In the genomic region with DNA sequence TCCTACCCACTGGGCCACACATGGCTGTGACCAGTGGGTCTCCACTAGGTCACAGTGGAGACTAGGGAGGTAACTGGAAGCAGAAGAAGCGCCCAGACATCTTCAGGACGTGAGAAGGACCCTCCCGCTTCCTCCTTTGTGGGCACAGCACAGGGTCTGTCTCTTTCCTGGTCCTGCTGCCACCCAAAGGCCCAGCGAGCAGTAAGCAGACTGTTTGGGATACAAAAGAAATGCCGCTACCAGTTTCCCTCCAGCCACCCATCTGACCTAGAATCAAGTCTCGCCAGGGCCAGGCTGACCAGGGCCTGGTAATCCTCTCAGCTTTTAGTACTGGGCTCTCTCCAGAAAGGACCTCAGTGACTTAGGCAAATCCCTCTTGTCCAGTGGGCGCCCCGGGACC, we compare ENCODE assay signal across 19 mouse cellular contexts.
DNase-seq lines count a peak whose midpoint lies in the region; ATAC-seq and TF ChIP-seq lines count a peak whose summit lies in the region.
"Had no signal": no experiment of that assay in that cellular context is flagged by ENCODE, and none has a peak within 500 bp of the region (broad histone marks: within the 10 kb centered on the region; RNA-seq: fewer than 3 reads in every experiment).

No protein-coding gene starts in this region.

- H3K9me3 ChIP-seq in forebrain, embryonic 12.5 days: no peaks in the 10 kb centered on the region
- H3K9me3 ChIP-seq in forebrain, embryonic 14.5 days (replicated peaks; ENCODE audit: control insufficient read depth, low read length): no peaks in the 10 kb centered on the region
- no peaks in the 10 kb centered on the region for H3K9me3 ChIP-seq in intestine, embryonic 15.5 days
- H3K9me3 ChIP-seq in intestine, postnatal 0 days (ENCODE audit: control insufficient read depth): no peaks in the 10 kb centered on the region
- no peaks in the 10 kb centered on the region for H3K9me3 ChIP-seq in neural tube, embryonic 13.5 days
- H3K9me3 ChIP-seq: embryonic facial prominence, embryonic 13.5 days had no signal

- ATAC-seq in forebrain, embryonic 12.5 days (ENCODE audit: low FRiP score): no peak
- ATAC-seq in forebrain, embryonic 14.5 days: no peak
- ATAC-seq in intestine, embryonic 15.5 days: no peak
- no peak for ATAC-seq in intestine, postnatal 0 days
- ATAC-seq in neural tube, embryonic 13.5 days (ENCODE audit: low read depth): no peak
- peak; percentile 32 for ATAC-seq in megakaryocyte progenitor cell, adult 5-6 weeks (replicated peaks; ENCODE audit: poor library complexity)
- ATAC-seq: Patski had no signal

- TF ChIP-seq CTCF in intestine, postnatal 0 days (IDR thresholded peaks at IDR 0.05; ENCODE audit: low read depth): no peak

- H3K36me3 ChIP-seq in forebrain, embryonic 12.5 days (replicated peaks): peaks cover 20% of the 10 kb centered on the region
- peaks cover 34% of the 10 kb centered on the region for H3K36me3 ChIP-seq in forebrain, embryonic 14.5 days (ENCODE audit: control insufficient read depth, insufficient read depth, low read length)
- H3K36me3 ChIP-seq in intestine, embryonic 15.5 days: 0 out of 2 replicates have a peak, but pooled peaks cover 3% of the 10 kb centered on the region
- H3K36me3 ChIP-seq in intestine, postnatal 0 days (ENCODE audit: control insufficient read depth, insufficient read depth): peaks cover 14% of the 10 kb centered on the region; the same call in 1 of the 2 replicates
- H3K36me3 ChIP-seq in neural tube, embryonic 13.5 days: peaks cover 9% of the 10 kb centered on the region; the same call in 1 of the 2 replicates

- no peak for DNase-seq in forebrain, embryonic 14.5 days (ENCODE audit: low spot score)
- DNase-seq in neural tube, embryonic 10.5 days (ENCODE audit: extremely low spot score, low spot score): no peak
- no peak for DNase-seq in T-cell, adult 2 months (ENCODE audit: low spot score)
- DNase-seq: cerebellum, adult 11 months; cerebellum, postnatal 36 days; heart, adult 2 months; kidney, adult 2 months; liver; lung, adult 18-20 months; lung, postnatal 36 days; right cerebral cortex, postnatal 14 days; thymus, adult 18-20 months had no signal

- H3K9ac ChIP-seq in forebrain, embryonic 12.5 days: no peak overlapping the region
- no peak overlapping the region for H3K9ac ChIP-seq in forebrain, embryonic 14.5 days (ENCODE audit: low read length)
- H3K9ac ChIP-seq in intestine, embryonic 15.5 days: no peak overlapping the region
- H3K9ac ChIP-seq in intestine, postnatal 0 days (ENCODE audit: low read depth, low read length): no peak overlapping the region
- peak overlapping the region; percentile 39 for H3K9ac ChIP-seq in neural tube, embryonic 13.5 days

- no peak overlapping the region for H3K4me2 ChIP-seq in forebrain, embryonic 12.5 days
- no peak overlapping the region for H3K4me2 ChIP-seq in forebrain, embryonic 14.5 days (ENCODE audit: low read length)
- H3K4me2 ChIP-seq in intestine, embryonic 15.5 days (replicated peaks): no peak overlapping the region
- H3K4me2 ChIP-seq in intestine, postnatal 0 days (replicated peaks; ENCODE audit: low read depth): no peak overlapping the region
- H3K4me2 ChIP-seq in neural tube, embryonic 13.5 days: no peak overlapping the region
- H3K4me2 ChIP-seq: embryonic facial prominence, embryonic 13.5 days had no signal

- 0 out of 2 replicates have a peak overlapping the region, but pooled peaks have one; percentile 20 for H3K27ac ChIP-seq in forebrain, embryonic 12.5 days
- no peak overlapping the region for H3K27ac ChIP-seq in forebrain, embryonic 14.5 days (ENCODE audit: low read depth, low read length)
- H3K27ac ChIP-seq in intestine, embryonic 15.5 days: peak overlapping the region; percentile 49
- no peak overlapping the region for H3K27ac ChIP-seq in intestine, postnatal 0 days (ENCODE audit: low read depth, low read length)
- 0 out of 2 replicates have a peak overlapping the region, but pooled peaks have one; percentile 24 for H3K27ac ChIP-seq in neural tube, embryonic 13.5 days (replicated peaks)
- H3K27ac ChIP-seq: heart, adult 2 months had no signal

- 89% methylated on average over 8 of the region's 8 CpGs for WGBS in forebrain, embryonic 12.5 days
- WGBS in forebrain, embryonic 14.5 days: 84% methylated on average over 8 of the region's 8 CpGs
- WGBS in intestine, embryonic 15.5 days: 87% methylated on average over 8 of the region's 8 CpGs
- WGBS in intestine, postnatal 0 days: 83% methylated on average over 8 of the region's 8 CpGs
- WGBS in neural tube, embryonic 13.5 days: 91% methylated on average over 8 of the region's 8 CpGs

- no peaks in the 10 kb centered on the region for H3K27me3 ChIP-seq in forebrain, embryonic 12.5 days
- H3K27me3 ChIP-seq in forebrain, embryonic 14.5 days (replicated peaks; ENCODE audit: control insufficient read depth, insufficient read depth, low read length): no peaks in the 10 kb centered on the region
- H3K27me3 ChIP-seq in intestine, embryonic 15.5 days (replicated peaks): no peaks in the 10 kb centered on the region
- H3K27me3 ChIP-seq in intestine, postnatal 0 days (replicated peaks; ENCODE audit: control insufficient read depth, insufficient read depth, low read length): no peaks in the 10 kb centered on the region
- H3K27me3 ChIP-seq in neural tube, embryonic 13.5 days: no peaks in the 10 kb centered on the region
- H3K27me3 ChIP-seq: embryonic facial prominence, embryonic 13.5 days; Patski had no signal

- peaks cover 89% of the 10 kb centered on the region for H3K4me1 ChIP-seq in forebrain, embryonic 12.5 days
- H3K4me1 ChIP-seq in forebrain, embryonic 14.5 days (ENCODE audit: control insufficient read depth, insufficient read depth, low read length): peaks cover 31% of the 10 kb centered on the region
- H3K4me1 ChIP-seq in intestine, embryonic 15.5 days (replicated peaks): peaks cover 61% of the 10 kb centered on the region
- H3K4me1 ChIP-seq in intestine, postnatal 0 days (replicated peaks; ENCODE audit: control insufficient read depth, insufficient read depth, low read length): peaks cover 23% of the 10 kb centered on the region
- peaks cover 100% of the 10 kb centered on the region for H3K4me1 ChIP-seq in neural tube, embryonic 13.5 days (replicated peaks)

- no peak overlapping the region for H3K4me3 ChIP-seq in forebrain, embryonic 12.5 days (replicated peaks)
- H3K4me3 ChIP-seq in forebrain, embryonic 14.5 days (ENCODE audit: low read depth, low read length): no peak overlapping the region
- H3K4me3 ChIP-seq in intestine, embryonic 15.5 days (replicated peaks): no peak overlapping the region
- H3K4me3 ChIP-seq in intestine, postnatal 0 days (ENCODE audit: low read depth, low read length): no peak overlapping the region
- H3K4me3 ChIP-seq in neural tube, embryonic 13.5 days: no peak overlapping the region
- H3K4me3 ChIP-seq: embryonic facial prominence, embryonic 13.5 days; heart, adult 2 months had no signal

Comparison
In these comparisons a context has a peak if more than half of its experiments do, and no peak if none do; other contexts are left out.
1. H3K27ac ChIP-seq: peak in forebrain, embryonic 12.5 days (single experiment), intestine, embryonic 15.5 days (single experiment) and neural tube, embryonic 13.5 days (single experiment); none in forebrain, embryonic 14.5 days (single experiment) and intestine, postnatal 0 days (single experiment).